Mouse (Mus musculus) kidney, postnatal 0 days (tissue): ENCODE results near the gene Gm37240. TPM values are rescaled to one million over a fixed set of nuclear protein-coding genes. Genes with fewer than 3 reads are reported as not detected.

Source experiments
- ATAC-seq: fragments of 200-750 bp; cut with Nextera tagmentation; replicated peaks from 2 replicates; pipeline ENCODE4 v1.8.0; 2017; ENCODE audit warnings: low read depth, moderate number of reproducible peaks, moderate TSS enrichment, moderate library complexity; ENCODE audit not compliant: low FRiP score
- DNase-seq: peaks from one replicate; pipeline ENCODE4 v3.0.0-alpha.2; 2016; ENCODE audit warnings: low spot score
- H3K27ac ChIP-seq: fragments of 300-500 bp; sonication (generic); 2 replicates; pipeline ENCODE4 v1.5.1; 2014; ENCODE audit warnings: mild to moderate bottlenecking
- H3K27me3 ChIP-seq: fragments of 300-500 bp; sonication (generic); 2 replicates; pipeline ENCODE4 v1.6.1; 2014; ENCODE audit warnings: low read length, mixed read lengths; ENCODE audit not compliant: insufficient read depth
- H3K36me3 ChIP-seq: fragments of 300-500 bp; sonication (generic); 2 replicates; pipeline ENCODE4 v1.6.1; 2014; ENCODE audit warnings: low read length, mixed read lengths; ENCODE audit not compliant: insufficient read depth
- H3K4me1 ChIP-seq: fragments of 300-500 bp; sonication (generic); replicated peaks from 2 replicates; pipeline ENCODE4 v1.6.1; 2014; ENCODE audit warnings: antibody characterized with exemption, low read length, mixed read lengths; ENCODE audit not compliant: insufficient read depth
- H3K4me2 ChIP-seq: fragments of 300-500 bp; sonication (generic); 2 replicates; pipeline ENCODE4 v1.6.1; 2014; ENCODE audit warnings: mild to moderate bottlenecking, low read length, moderate library complexity, mixed read lengths
- H3K4me3 ChIP-seq: fragments of 300-500 bp; sonication (generic); replicated peaks from 2 replicates; pipeline ENCODE4 v1.5.1; 2014; ENCODE audit warnings: low read depth, low read length
- H3K9ac ChIP-seq: fragments of 300-500 bp; sonication (generic); 2 replicates; pipeline ENCODE4 v1.6.1; 2014; ENCODE audit warnings: low read depth, low read length
- H3K9me3 ChIP-seq: fragments of 300-500 bp; sonication (generic); replicated peaks from 2 replicates; pipeline ENCODE4 v1.6.1; 2016; ENCODE audit warnings: low read length, inconsistent platforms, mixed read lengths
- CTCF ChIP-seq: IDR thresholded peaks from 2 replicates; pipeline ENCODE4 v1.5.1; 2016; ENCODE audit warnings: antibody characterized with exemption, low read depth, mild to moderate bottlenecking, moderate library complexity
- WGBS: fragments of 180-500 bp; shearing (Covaris S2); extraction: QIAGEN DNeasy Blood & Tissue Kit; methylation state at CpG from one replicate; pipeline ENCODE4 v1.1.7; 2014; 5-methylcytosine and 5-hydroxymethylcytosine counted together
- polyA plus RNA-seq: library from polyadenylated mRNA; unstranded; fragments of >200 nt; fragmentation: Nextera tagmentation; extraction: Ambion mirVana; gene quantifications from 2 replicates; pipeline ENCODE4 v1.2.1, GENCODE M21; 2015

Gene Gm37240
- polyA plus RNA-seq, 1 experiment from 2014 or later = 10.8 TPM

- H3K9me3 ChIP-seq = no peaks in the 10 kb centered on the region
- H3K4me3 ChIP-seq = no peak overlapping the region
- H3K36me3 ChIP-seq = peaks cover 19% of the 10 kb centered on the region; the same call in 1 of the 2 replicates
- DNase-seq (no peak), ATAC-seq (no peak)
- H3K27me3 ChIP-seq = no peaks in the 10 kb centered on the region
- H3K27ac ChIP-seq = no peak overlapping the region
- H3K4me1 ChIP-seq = no peaks in the 10 kb centered on the region
- no peak overlapping the region for H3K4me2 ChIP-seq
- no peak overlapping the region for H3K9ac ChIP-seq
- no peak for TF ChIP-seq CTCF
- 86% methylated on average over 9 of the region's 9 CpGs for WGBS
These were observed 913.1 kb downstream of the Gm37240 start for GRCm38 (mm10) chr3:84974193-84974592.

- 83% methylated on average over 2 of the region's 2 CpGs for WGBS
- ATAC-seq (no peak), DNase-seq (no peak)
- no peaks in the 10 kb centered on the region for H3K9me3 ChIP-seq
- no peak for TF ChIP-seq CTCF
- no peak overlapping the region for H3K9ac ChIP-seq
- H3K36me3 ChIP-seq = peaks cover 19% of the 10 kb centered on the region; the same call in 1 of the 2 replicates
- no peaks in the 10 kb centered on the region for H3K27me3 ChIP-seq
- H3K27ac ChIP-seq = no peak overlapping the region
- H3K4me1 ChIP-seq = no peaks in the 10 kb centered on the region
- no peak overlapping the region for H3K4me3 ChIP-seq
- no peak overlapping the region for H3K4me2 ChIP-seq
These were observed 914.4 kb downstream of the Gm37240 start for GRCm38 (mm10) chr3:84972881-84973280.

- WGBS = 87% methylated on average over 5 of the region's 5 CpGs
- Histone ChIP-seq H3K36me3 (peaks cover 20% of the 10 kb centered on the region), H3K9ac (no peak overlapping the region)
These were observed 915.8 kb downstream of the Gm37240 start for GRCm38 (mm10) chr3:84971561-84971960.

GRCm38 (mm10) chr3:84967364-84967763 is 920.0 kb downstream of the Gm37240 start:
- no peaks in the 10 kb centered on the region for H3K9me3 ChIP-seq
- DNase-seq = no peak
- no peaks in the 10 kb centered on the region for H3K27me3 ChIP-seq
- no peak overlapping the region for H3K27ac ChIP-seq
- H3K4me2 ChIP-seq = no peak overlapping the region
- TF ChIP-seq CTCF = no peak
- no peaks in the 10 kb centered on the region for H3K4me1 ChIP-seq
- WGBS = 87% methylated on average over 4 of the region's 4 CpGs
- no peak overlapping the region for H3K9ac ChIP-seq
- H3K4me3 ChIP-seq = no peak overlapping the region
- ATAC-seq = no peak
- H3K36me3 ChIP-seq = peaks cover 13% of the 10 kb centered on the region

More at GRCm38 (mm10) chr3:84971561-84971960, 915.8 kb downstream of the Gm37240 start:
- Histone ChIP-seq H3K4me2 (no peak overlapping the region), H3K4me1 (no peaks in the 10 kb centered on the region), H3K9me3 (no peaks in the 10 kb centered on the region), H3K4me3 (no peak overlapping the region), H3K27ac (no peak overlapping the region), H3K27me3 (no peaks in the 10 kb centered on the region)
- ATAC-seq = no peak
- DNase-seq = no peak
- TF ChIP-seq CTCF = no peak

- Histone ChIP-seq H3K4me3 (no peak overlapping the region), H3K36me3 (peaks cover 7% of the 10 kb centered on the region), H3K27me3 (no peaks in the 10 kb centered on the region), H3K9ac (no peak overlapping the region), H3K4me1 (no peaks in the 10 kb centered on the region), H3K27ac (no peak overlapping the region), H3K4me2 (no peak overlapping the region), H3K9me3 (no peaks in the 10 kb centered on the region)
- ATAC-seq (no peak), DNase-seq (no peak)
- TF ChIP-seq CTCF = no peak
- WGBS = 85% methylated on average over 5 of the region's 5 CpGs
These were observed 922.2 kb downstream of the Gm37240 start for GRCm38 (mm10) chr3:84965156-84965555.

- H3K4me2 ChIP-seq = no peak overlapping the region
- H3K27me3 ChIP-seq = no peaks in the 10 kb centered on the region
- H3K4me1 ChIP-seq = no peaks in the 10 kb centered on the region
- H3K36me3 ChIP-seq = no peaks in the 10 kb centered on the region
- 75% methylated on average over 4 of the region's 4 CpGs for WGBS
- H3K9ac ChIP-seq = no peak overlapping the region
- ATAC-seq = no peak
- no peak for DNase-seq
- TF ChIP-seq CTCF = no peak
- H3K27ac ChIP-seq = no peak overlapping the region
- no peaks in the 10 kb centered on the region for H3K9me3 ChIP-seq
- no peak overlapping the region for H3K4me3 ChIP-seq
These were observed 931.5 kb downstream of the Gm37240 start for GRCm38 (mm10) chr3:84955857-84956256.

GRCm38 (mm10) chr3:84955011-84955775 is 932.1 kb downstream of the Gm37240 start:
- Histone ChIP-seq H3K27me3 (no peaks in the 10 kb centered on the region), H3K4me1 (no peaks in the 10 kb centered on the region), H3K4me2 (no peak overlapping the region), H3K4me3 (no peak overlapping the region), H3K9me3 (no peaks in the 10 kb centered on the region), H3K27ac (no peak overlapping the region), H3K9ac (no peak overlapping the region), H3K36me3 (no peaks in the 10 kb centered on the region)
- no peak for ATAC-seq
- DNase-seq = no peak
- no peak for TF ChIP-seq CTCF
- 92% methylated on average over 8 of the region's 8 CpGs for WGBS
